Mouse (Mus musculus) lung, embryonic 14.5 days (tissue): ENCODE measurements around the gene Fam228b. TPM values are rescaled to one million over a fixed set of nuclear protein-coding genes. Genes with fewer than 3 reads are reported as not detected.

Experiments
- ATAC-seq: fragments of 200-750 bp; cut with Nextera tagmentation; 2 replicates; pipeline ENCODE4 v1.8.0; 2017; ENCODE audit warnings: mild to moderate bottlenecking, moderate TSS enrichment, moderate library complexity; ENCODE audit not compliant: insufficient read depth
- DNase-seq: peaks from one replicate; pipeline ENCODE4 v3.0.0-alpha.2; 2015
- H3K27ac ChIP-seq: fragments of 300-500 bp; sonication (generic); 2 replicates; pipeline ENCODE4 v1.5.1; 2014; ENCODE audit warnings: low read depth, mild to moderate bottlenecking, moderate library complexity
- H3K27me3 ChIP-seq: fragments of 300-500 bp; sonication (generic); 2 replicates; pipeline ENCODE4 v1.6.1; 2014; ENCODE audit warnings: low read length, control low read depth; ENCODE audit not compliant: insufficient read depth
- H3K36me3 ChIP-seq: fragments of 300-500 bp; sonication (generic); 2 replicates; pipeline ENCODE4 v1.6.1; 2014; ENCODE audit warnings: control low read depth; ENCODE audit not compliant: insufficient read depth
- H3K4me1 ChIP-seq: fragments of 300-500 bp; sonication (generic); 2 replicates; pipeline ENCODE4 v1.6.1; 2014; ENCODE audit warnings: antibody characterized with exemption, control low read depth; ENCODE audit not compliant: insufficient read depth
- H3K4me2 ChIP-seq: fragments of 300-500 bp; sonication (generic); 2 replicates; pipeline ENCODE4 v1.6.1; 2014; ENCODE audit warnings: mild to moderate bottlenecking
- H3K4me3 ChIP-seq: fragments of 300-500 bp; sonication (generic); 2 replicates; pipeline ENCODE4 v1.5.1; 2014; ENCODE audit warnings: low read depth, low read length
- H3K9ac ChIP-seq: fragments of 300-500 bp; sonication (generic); 2 replicates; pipeline ENCODE4 v1.6.1; 2014
- H3K9me3 ChIP-seq: fragments of 300-500 bp; sonication (generic); 2 replicates; pipeline ENCODE4 v1.6.1; 2016; ENCODE audit warnings: low read depth, low read length, control low read depth
- CTCF ChIP-seq: IDR thresholded peaks from 2 replicates; pipeline ENCODE4 v1.5.1; 2016; ENCODE audit warnings: antibody characterized with exemption, low read depth
- WGBS: fragments of 180-500 bp; shearing (Covaris S2); extraction: QIAGEN DNeasy Blood & Tissue Kit; methylation state at CpG from one replicate; pipeline ENCODE4 v1.1.7; 2014; 5-methylcytosine and 5-hydroxymethylcytosine counted together
- polyA plus RNA-seq: library from polyadenylated mRNA; unstranded; fragments of >200 nt; fragmentation: Nextera tagmentation; extraction: Ambion mirVana; gene quantifications from 2 replicates; pipeline ENCODE4 v1.2.1, GENCODE M21; 2014

The Fam228b gene
- polyA plus RNA-seq, 1 experiment from 2014 or later: 1.6 TPM

DNA sequence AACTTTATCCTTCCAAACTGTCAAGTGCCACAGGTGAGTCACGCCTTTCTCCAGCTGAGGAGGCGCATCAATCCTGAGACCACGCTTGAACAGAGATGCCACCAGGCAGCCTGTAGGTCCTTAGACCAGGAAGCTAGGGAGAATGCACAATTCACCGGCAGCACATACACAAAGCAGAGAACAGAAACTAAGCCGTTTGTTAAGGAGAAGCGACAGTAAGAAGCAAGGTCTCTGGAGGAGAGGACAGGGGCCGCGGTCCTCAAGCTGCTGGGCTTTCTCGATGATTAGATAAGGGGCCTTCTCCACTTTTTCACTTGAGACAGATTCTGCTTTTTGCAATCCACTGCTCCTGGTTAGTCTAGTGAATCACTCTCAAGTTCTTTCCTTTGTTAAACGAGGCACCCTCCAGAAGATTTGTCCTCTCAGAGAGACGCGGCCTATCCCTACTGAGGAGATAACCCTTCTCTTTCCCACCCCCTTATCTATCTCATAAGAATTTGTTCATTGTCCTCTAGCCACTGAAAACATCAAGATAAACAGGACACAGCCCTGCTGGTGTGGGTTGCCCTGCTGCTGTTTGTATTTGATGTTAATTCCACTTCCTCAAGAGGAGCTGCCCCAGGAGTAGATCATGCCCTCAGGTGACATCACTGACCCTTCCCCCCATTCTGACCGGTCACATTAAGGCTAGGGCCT lies 49.9 kb downstream of the Fam228b start:
- DNase-seq (no peak), ATAC-seq (no peak)
- 55% methylated on average over 13 of the region's 13 CpGs for WGBS
- Histone ChIP-seq H3K27ac (no peak overlapping the region), H3K4me1 (no peaks in the 10 kb centered on the region), H3K27me3 (no peaks in the 10 kb centered on the region), H3K36me3 (peaks cover 8% of the 10 kb centered on the region; the same call in 1 of the 2 replicates), H3K9me3 (no peaks in the 10 kb centered on the region), H3K9ac (no peak overlapping the region), H3K4me3 (no peak overlapping the region), H3K4me2 (no peak overlapping the region)
- TF ChIP-seq CTCF: no peak

DNA sequence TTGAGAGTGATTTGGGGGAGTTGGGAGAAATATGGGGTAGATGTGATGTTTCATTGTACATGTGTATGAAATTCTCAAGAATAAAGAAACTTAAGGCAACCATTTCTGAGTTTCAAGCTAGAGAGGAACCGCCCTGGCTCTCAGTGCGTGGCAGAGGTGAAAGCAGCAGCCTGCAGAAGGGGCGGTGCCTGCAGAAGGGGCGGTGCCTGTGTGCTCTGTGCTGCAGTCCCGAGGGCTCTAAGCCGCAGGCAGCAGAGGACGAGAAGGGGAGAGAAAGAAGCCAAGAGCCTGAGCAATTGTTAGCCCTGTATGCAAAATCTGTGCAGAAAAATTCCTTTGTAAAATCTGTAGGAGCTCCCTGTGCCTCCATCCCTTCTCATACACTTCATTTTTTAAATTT lies 51.6 kb downstream of the Fam228b start:
- 6% methylated on average over 7 of the region's 7 CpGs for WGBS
- H3K4me2 ChIP-seq: 0 out of 2 replicates have a peak overlapping the region, but pooled peaks have one; percentile 23
- TF ChIP-seq CTCF: no peak
- DNase-seq: peak; percentile 69
- H3K4me1 ChIP-seq: no peaks in the 10 kb centered on the region
- H3K9ac ChIP-seq: no peak overlapping the region
- no peaks in the 10 kb centered on the region for H3K9me3 ChIP-seq
- H3K4me3 ChIP-seq: no peak overlapping the region
- H3K36me3 ChIP-seq: peaks cover 14% of the 10 kb centered on the region; the same call in 1 of the 2 replicates
- no peaks in the 10 kb centered on the region for H3K27me3 ChIP-seq
- H3K27ac ChIP-seq: no peak overlapping the region
- peak; percentile 90 for ATAC-seq

DNA sequence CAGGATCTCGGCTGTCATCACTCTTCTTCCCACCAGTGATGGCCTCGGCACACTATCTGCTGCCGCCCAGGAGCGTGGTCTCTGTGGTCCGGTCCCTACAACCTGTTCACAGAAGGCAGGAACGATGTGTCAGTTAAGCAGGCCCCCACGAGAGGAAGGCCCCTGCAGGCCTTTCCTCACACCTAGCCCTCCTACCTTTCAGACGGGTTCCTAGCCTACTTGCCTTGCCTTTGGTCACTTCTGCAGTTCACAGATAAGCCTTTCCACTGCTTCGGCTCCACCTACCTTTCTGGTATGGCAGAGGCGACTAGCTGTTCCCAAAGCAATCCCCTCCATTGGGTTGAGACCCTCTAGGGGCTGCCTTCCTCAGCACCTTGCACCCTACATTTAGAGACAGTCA lies 53.5 kb downstream of the Fam228b start:
- WGBS: 72% methylated on average over 10 of the region's 10 CpGs
- DNase-seq: no peak
- H3K4me1 ChIP-seq: no peaks in the 10 kb centered on the region

DNA sequence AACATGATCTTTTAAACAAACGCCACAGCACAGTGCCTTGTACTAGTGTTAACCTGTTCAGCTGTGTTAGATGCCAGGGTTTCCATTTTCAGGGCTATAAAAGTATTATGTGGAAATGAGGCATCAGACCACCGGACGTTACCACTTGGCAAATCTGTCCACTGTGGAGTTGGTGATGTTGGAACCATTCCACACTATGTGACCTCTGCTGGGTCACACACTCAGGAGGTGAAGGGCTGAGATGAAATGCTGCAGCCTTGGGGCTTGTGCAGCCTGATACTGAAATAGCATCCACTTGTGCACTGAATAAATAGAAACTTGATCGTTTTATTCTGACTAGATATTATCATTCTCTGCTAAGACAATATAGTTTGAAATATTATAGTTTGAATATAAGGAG lies 55.7 kb downstream of the Fam228b start:
- no peak for TF ChIP-seq CTCF
- no peaks in the 10 kb centered on the region for H3K9me3 ChIP-seq
- no peak overlapping the region for H3K4me2 ChIP-seq
- ATAC-seq (no peak), DNase-seq (no peak)
- peaks cover 37% of the 10 kb centered on the region; the same call in 1 of the 2 replicates for H3K36me3 ChIP-seq
- no peaks in the 10 kb centered on the region for H3K27me3 ChIP-seq
- H3K27ac ChIP-seq: no peak overlapping the region
- no peak overlapping the region for H3K9ac ChIP-seq
- WGBS: 62% methylated on average over 4 of the region's 4 CpGs
- H3K4me3 ChIP-seq: no peak overlapping the region
- H3K4me1 ChIP-seq: no peaks in the 10 kb centered on the region

More for the DNA sequence above, 53.5 kb downstream of the Fam228b start:
- H3K9ac ChIP-seq: no peak overlapping the region
- TF ChIP-seq CTCF: no peak
- peaks cover 22% of the 10 kb centered on the region; the same call in 1 of the 2 replicates for H3K36me3 ChIP-seq
- H3K27me3 ChIP-seq: no peaks in the 10 kb centered on the region
- H3K4me2 ChIP-seq: no peak overlapping the region
- no peak for ATAC-seq
- no peak overlapping the region for H3K27ac ChIP-seq
- H3K9me3 ChIP-seq: no peaks in the 10 kb centered on the region
- H3K4me3 ChIP-seq: no peak overlapping the region

DNA sequence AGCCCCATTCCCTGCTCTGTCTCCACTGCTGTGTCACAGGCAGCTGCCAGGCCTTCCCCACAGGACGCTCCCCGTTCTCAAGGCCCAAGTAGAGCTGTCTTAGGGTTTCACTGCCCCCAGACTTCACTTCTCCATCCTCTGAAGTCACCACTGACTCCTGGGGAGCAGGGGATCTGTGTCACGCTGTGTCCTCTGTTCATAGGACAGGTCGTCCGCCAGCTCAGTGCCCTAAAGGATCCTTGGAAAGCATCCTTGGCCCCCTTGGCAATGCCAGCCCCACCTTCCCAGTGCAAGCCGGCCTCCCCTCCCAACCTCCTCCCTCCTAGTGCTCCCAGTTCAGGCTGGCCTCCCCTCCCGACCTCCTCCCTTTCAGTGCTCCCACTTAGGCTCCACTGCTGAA lies 59.1 kb downstream of the Fam228b start:
- no peak for DNase-seq
- 89% methylated on average over 7 of the region's 7 CpGs for WGBS
- H3K27me3 ChIP-seq: no peaks in the 10 kb centered on the region
- no peak overlapping the region for H3K9ac ChIP-seq
- H3K27ac ChIP-seq: no peak overlapping the region
- peaks cover 50% of the 10 kb centered on the region for H3K36me3 ChIP-seq
- H3K4me2 ChIP-seq: no peak overlapping the region
- H3K9me3 ChIP-seq: no peaks in the 10 kb centered on the region
- H3K4me3 ChIP-seq: no peak overlapping the region
- no peaks in the 10 kb centered on the region for H3K4me1 ChIP-seq
- no peak for TF ChIP-seq CTCF
- ATAC-seq: no peak

DNA sequence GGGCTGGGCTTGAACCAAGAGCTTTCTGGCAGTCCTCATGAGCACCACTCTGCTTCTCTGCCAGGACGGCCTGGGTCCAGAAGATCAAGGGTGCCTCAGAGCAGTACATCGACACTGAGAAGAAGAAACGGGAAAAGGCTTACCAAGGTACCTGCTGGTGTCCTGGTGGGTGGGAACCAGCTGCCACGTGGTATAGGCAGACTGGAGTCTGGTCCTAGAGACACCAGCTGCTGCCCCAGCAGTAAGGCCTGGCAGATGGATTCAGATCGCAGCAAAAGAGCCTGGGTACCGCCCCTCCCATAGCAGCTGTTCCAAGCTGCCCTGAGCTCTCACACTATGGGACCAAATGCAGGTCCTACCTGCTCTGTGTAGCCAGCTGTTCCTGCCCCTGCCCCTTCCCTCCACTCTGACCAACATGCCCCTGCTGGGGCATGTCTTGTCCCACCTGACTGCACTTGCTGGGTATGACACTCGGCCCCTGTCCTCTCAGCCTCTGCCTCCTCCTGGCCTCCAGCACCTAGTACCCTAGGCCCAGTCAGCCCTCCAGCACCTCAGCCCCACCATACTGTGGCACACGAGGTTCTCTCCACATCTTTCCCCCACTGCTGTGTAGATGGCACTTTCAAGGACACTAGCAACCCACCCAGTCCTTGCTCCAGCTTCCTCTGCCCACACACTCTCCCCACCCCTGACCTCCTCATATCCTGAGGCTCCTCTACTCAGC lies 60.0 kb downstream of the Fam228b start:
- peaks cover 50% of the 10 kb centered on the region for H3K36me3 ChIP-seq
- DNase-seq: no peak
- ATAC-seq: no peak

DNA sequence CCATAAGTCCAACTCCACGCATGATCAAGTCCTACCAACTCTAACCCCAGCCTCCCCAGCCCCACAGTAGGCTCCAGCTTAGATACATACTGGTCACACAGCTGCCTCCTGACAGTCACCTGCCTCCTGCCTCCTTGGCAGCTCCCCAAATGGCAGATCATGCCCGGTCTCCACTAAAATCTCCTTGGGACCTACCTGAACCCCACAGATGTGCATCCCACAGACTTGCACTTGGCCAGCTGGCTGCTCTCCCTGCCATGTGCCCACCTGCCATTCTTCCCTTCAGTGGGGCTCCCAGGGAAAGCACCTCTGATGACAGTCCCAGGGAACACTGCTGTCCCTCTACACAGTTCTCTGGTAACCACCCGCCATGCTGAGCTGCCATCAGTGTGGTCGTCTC lies 60.8 kb downstream of the Fam228b start:
- no peaks in the 10 kb centered on the region for H3K27me3 ChIP-seq
- H3K36me3 ChIP-seq: peaks cover 50% of the 10 kb centered on the region
- H3K9me3 ChIP-seq: no peaks in the 10 kb centered on the region
- H3K4me2 ChIP-seq: no peak overlapping the region
- no peaks in the 10 kb centered on the region for H3K4me1 ChIP-seq
- H3K9ac ChIP-seq: no peak overlapping the region
- WGBS: 79% methylated on average over 4 of the region's 4 CpGs
- H3K4me3 ChIP-seq: no peak overlapping the region
- no peak for TF ChIP-seq CTCF
- H3K27ac ChIP-seq: no peak overlapping the region
- ATAC-seq: no peak
- no peak for DNase-seq

More for the DNA sequence above, 60.0 kb downstream of the Fam228b start:
- WGBS: 72% methylated on average over 8 of the region's 8 CpGs
- Histone ChIP-seq H3K4me3 (no peak overlapping the region), H3K27me3 (no peaks in the 10 kb centered on the region), H3K4me2 (no peak overlapping the region), H3K27ac (no peak overlapping the region), H3K9ac (no peak overlapping the region), H3K9me3 (no peaks in the 10 kb centered on the region), H3K4me1 (no peaks in the 10 kb centered on the region)
- no peak for TF ChIP-seq CTCF
